Comparison of ENCODE assay signal across 30 mouse cellular contexts in genomic region chr4:63772514-63772913, GRCm38 (mm10). TPM values are rescaled to one million over a fixed set of nuclear protein-coding genes. Genes with fewer than 3 reads are reported as not detected.
"Had no signal": no experiment of that assay in that cellular context is flagged by ENCODE, and none has a peak within 500 bp of the region (broad histone marks: within the 10 kb centered on the region; RNA-seq: fewer than 3 reads in every experiment).

No protein-coding gene starts in this region.

- H3K9ac ChIP-seq: heart, embryonic 12.5 days; hindbrain, embryonic 12.5 days; hindbrain, embryonic 14.5 days; intestine, embryonic 15.5 days; limb, embryonic 13.5 days; limb, embryonic 15.5 days; liver, embryonic 12.5 days; liver, embryonic 14.5 days had no signal

- H3K27ac ChIP-seq: gastrocnemius, adult 2 months; heart, embryonic 10.5 days; hindbrain, embryonic 10.5 days; hindbrain, embryonic 12.5 days; hindbrain, embryonic 14.5 days; intestine, embryonic 15.5 days; layer of hippocampus, adult 2 months; limb, embryonic 13.5 days; limb, embryonic 15.5 days; liver, embryonic 12.5 days; liver, embryonic 14.5 days had no signal

- H3K4me1 ChIP-seq: heart, embryonic 10.5 days; heart, embryonic 12.5 days; hindbrain, embryonic 10.5 days; hindbrain, embryonic 12.5 days; intestine, embryonic 15.5 days; limb, embryonic 13.5 days; limb, embryonic 15.5 days; liver, embryonic 12.5 days had no signal

- H3K27me3 ChIP-seq: heart, embryonic 12.5 days; hindbrain, embryonic 12.5 days; intestine, embryonic 15.5 days; limb, embryonic 13.5 days; limb, embryonic 15.5 days; liver, embryonic 12.5 days had no signal

- H3K9me3 ChIP-seq: heart, embryonic 10.5 days; heart, embryonic 12.5 days; hindbrain, embryonic 10.5 days; hindbrain, embryonic 12.5 days; intestine, embryonic 15.5 days; limb, embryonic 13.5 days; limb, embryonic 15.5 days; liver, embryonic 12.5 days had no signal

- DNase-seq: gastrocnemius, adult 2 months; gastrocnemius, postnatal 10 days; gastrocnemius, postnatal 25 days; heart, postnatal 10 days; heart, postnatal 4 days; kidney, adult 18-20 months; kidney, adult 8-10 months; kidney, postnatal 10 days; kidney, postnatal 25 days; kidney, postnatal 4 days; layer of hippocampus, adult 9-11 months; layer of hippocampus, postnatal 36 days; left cerebral cortex, postnatal 4 days had no signal

- ATAC-seq: hindbrain, embryonic 16.5 days; inflammation-experienced regulatory T-cells, adult 6 months; intestine, embryonic 15.5 days; intestine, postnatal 0 days; liver, embryonic 12.5 days had no signal

- H3K36me3 ChIP-seq: heart, embryonic 10.5 days; heart, embryonic 12.5 days; hindbrain, embryonic 10.5 days; hindbrain, embryonic 12.5 days; intestine, embryonic 15.5 days; limb, embryonic 13.5 days; limb, embryonic 15.5 days; liver, embryonic 12.5 days had no signal

- H3K4me3 ChIP-seq: gastrocnemius, adult 2 months; heart, embryonic 10.5 days; heart, embryonic 12.5 days; hindbrain, embryonic 10.5 days; hindbrain, embryonic 12.5 days; intestine, embryonic 15.5 days; layer of hippocampus, adult 2 months; limb, embryonic 13.5 days; limb, embryonic 15.5 days; liver, embryonic 12.5 days had no signal

- H3K4me2 ChIP-seq: heart, embryonic 12.5 days; hindbrain, embryonic 12.5 days; hindbrain, embryonic 14.5 days; intestine, embryonic 15.5 days; limb, embryonic 13.5 days; limb, embryonic 15.5 days; liver, embryonic 12.5 days had no signal

RNA-seq across cellular contexts. Expression of gene Tnfsf15, which starts 27.6 kb away (rescaled TPM):
- polyA plus RNA-seq: heart, embryonic 14.5 days; hindbrain, embryonic 10.5 days; hindbrain, embryonic 14.5 days; hindbrain, embryonic 16.5 days; limb, embryonic 11.5 days; liver, adult 2 months; liver, embryonic 12.5 days had no signal
